Mouse (Mus musculus): Measurements from ENCODE around the gene Cbx5.

- TF ChIP-seq GATA1 (IDR thresholded peaks at IDR 0.05; ENCODE audit: low read length) (no peak), TAL1 (IDR thresholded peaks at IDR 0.05; ENCODE audit: low read length) (no peak)
Measured at GRCm38 (mm10) chr15:103165924-103166323, 73.7 kb downstream of the Cbx5 start.
